Mouse (Mus musculus): ENCODE measurements around the gene Mpi.
A peak's percentile ranks its signal among the peaks of the same experiment; 100 is the strongest.

Mpi gene

DNA sequence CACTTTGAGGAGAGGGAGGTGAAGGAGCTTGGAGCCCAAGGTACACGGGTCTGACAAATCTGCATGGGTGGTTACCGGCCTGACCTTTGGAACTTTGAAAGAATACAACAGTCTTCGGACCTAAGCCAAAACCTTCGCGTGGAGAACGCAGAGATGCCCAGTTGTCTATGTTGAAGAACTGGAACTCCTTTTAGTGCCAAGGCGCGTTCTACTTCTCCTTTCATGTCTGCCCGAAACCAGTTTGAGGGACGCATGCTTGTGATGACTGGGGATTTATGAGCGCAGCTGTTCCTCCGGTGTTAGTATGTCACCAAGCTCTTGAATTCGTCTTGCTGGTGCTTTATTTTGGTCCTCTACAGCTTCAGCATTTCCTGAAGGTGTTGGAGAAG, 9.1 kb upstream of the Mpi start:
- no peak for DNase-seq (ENCODE audit: low spot score)

DNA sequence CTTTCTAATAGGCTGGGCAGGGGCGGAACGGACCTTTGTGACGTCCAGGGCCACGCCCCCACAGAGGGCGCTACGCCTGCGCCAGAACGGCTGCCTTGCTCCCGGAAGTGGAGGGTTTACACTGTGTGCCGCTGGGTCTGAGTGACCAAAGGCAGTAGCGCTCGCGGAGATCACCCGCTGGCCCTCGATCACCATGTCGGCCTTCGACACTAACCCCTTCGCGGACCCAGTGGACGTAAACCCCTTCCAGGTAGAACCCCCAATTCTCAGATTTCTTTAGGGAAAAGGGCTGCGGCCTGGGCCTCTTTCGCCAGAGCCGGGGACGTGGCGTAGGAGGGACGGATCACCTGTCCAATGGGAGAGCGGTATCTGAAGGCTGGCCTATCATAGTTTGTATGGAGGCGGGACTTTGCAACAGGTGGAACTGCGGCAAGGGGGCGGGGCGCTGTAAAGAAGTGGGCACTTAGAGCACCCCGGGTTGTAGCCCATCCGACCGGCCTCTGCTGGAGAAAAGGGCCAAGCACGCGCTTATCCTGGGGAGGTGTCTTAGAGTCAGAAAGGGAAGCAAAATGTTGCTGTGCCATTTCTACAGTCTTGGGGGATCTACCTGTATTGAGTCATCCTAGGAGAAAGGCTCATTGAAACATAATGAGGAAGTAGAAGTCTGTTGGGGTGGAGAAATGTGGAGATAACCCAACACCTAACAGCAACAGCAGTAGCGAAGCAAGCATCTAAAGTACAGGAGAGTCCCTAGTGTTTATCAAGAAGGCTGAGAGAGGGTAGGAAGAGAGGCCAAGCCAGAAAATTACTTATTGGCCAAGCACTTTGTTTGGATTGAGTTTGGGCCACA, 8.5 kb upstream of the Mpi start, which contains the start of gene Scamp2:
TSS of gene Scamp2 (plus strand) at position 83 of the 850 bp plus-strand sequence.
- DNase-seq (ENCODE audit: low spot score): peak; percentile 95

DNA sequence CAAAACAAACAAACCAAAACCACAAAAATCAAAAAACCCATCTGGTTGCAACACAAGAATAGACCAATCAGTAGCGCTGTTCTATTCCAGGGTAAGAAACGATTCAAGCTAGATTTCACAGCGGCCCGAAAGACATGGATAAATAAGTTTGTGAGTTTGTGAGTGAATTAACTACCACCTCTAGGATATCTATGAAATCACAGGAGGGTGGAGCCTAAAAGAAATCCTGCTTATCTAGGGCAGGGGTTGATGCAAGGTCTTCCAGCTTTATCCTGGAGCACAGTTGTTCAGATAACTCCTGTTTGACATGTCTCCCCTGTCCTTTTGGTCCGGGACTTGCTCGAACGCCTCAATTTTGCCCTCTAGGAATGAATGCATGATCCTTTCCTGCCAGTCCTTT, 7.7 kb upstream of the Mpi start:
- DNase-seq (ENCODE audit: low spot score): no peak

GRCm38 (mm10) chr9:57559568-57559967, 7.0 kb upstream of the Mpi start:
- DNase-seq (ENCODE audit: low spot score): no peak

DNA sequence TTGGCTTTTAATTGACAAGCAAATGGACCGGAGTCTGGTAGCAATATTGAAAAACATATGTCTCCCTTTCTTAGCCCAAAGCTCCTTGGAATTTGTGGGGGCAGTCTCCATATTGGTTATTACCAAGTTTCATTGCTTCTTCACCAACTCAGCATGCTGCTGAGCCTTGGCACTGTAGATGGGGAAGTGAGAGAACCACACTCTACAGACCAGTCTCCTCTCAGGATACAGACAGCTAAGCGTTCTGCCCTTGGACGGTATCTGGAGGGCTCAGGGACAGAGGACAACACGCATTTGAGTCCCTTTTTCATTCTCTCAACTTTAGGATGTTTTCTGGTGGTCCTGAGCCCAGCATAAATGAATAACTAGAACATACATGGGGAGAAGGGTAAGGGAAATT, 6.1 kb upstream of the Mpi start:
- no peak for DNase-seq (ENCODE audit: low spot score)

GRCm38 (mm10) chr9:57557215-57557614, 4.7 kb upstream of the Mpi start:
- no peak for DNase-seq (ENCODE audit: low spot score)

- no peak for DNase-seq (ENCODE audit: low spot score)
These were observed 2.2 kb upstream of the Mpi start for GRCm38 (mm10) chr9:57554753-57555152.

DNA sequence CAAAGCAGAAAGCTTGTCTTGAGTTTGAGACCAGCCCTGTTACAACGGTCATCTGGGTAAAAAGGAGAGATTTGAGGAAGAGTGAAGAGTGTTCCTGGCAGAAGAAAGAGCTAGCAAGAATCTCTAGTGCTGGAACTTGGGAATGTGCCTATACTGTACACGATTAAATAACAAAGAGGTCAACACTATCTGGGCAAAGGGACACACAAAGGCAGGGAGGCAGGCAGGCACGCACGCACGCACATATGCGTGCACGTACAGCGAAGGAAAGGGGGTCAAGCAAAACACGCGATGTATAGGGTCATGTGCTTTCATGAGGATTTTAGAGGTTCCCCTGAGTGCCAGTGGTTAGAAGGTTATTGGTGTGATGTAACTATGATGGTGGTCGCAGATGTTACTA, 556 bp upstream of the Mpi start:
- no peak for DNase-seq (ENCODE audit: low spot score)

- DNase-seq (ENCODE audit: low spot score): no peak
These were observed 2.3 kb downstream of the Mpi start for GRCm38 (mm10) chr9:57550126-57550862.

GRCm38 (mm10) chr9:57549186-57549585, 3.4 kb downstream of the Mpi start:
- DNase-seq (ENCODE audit: low spot score): no peak

GRCm38 (mm10) chr9:57547869-57548268, 4.7 kb downstream of the Mpi start:
- DNase-seq (ENCODE audit: low spot score): no peak

DNA sequence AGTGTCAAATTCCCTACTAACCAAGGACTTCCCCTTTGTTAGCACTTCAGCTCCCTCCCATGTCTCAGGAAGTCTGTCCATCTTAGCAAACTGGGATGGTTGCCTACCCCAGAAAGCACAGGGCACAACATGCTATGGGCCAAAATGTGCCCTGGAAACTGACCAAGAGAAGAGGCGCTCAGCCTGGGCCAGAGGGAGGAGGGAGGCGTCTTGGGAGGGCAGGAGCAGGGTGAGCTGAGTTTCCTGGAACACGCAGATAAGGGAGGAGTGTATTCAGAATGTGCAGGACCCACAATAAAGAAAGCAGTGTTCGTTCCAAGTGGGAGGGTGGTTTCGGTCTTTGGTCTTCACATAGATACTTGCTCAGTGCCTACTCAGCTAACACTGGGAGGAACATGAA, 5.3 kb downstream of the Mpi start:
- peak; percentile 79 for DNase-seq (ENCODE audit: low spot score)

DNA sequence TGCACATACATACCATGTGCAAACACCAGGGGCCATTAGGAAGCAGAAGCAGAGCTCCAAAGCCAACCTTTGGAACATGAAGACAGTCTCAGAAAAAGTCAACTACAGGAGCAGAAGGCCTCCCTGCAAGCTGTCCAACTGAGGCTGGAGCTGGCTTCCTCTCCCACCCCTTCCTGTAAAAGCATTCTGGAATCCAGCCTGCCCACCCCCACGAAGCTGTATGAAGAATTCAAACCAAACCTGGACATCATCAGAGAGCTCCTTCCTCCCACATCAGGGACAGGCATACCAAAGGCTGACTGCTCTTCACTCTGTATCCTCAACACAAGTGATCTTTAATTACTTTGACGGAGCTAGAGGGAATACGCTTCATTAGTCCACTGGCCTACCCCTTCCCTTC, 8.6 kb downstream of the Mpi start:
- DNase-seq (ENCODE audit: low spot score): no peak

GRCm38 (mm10) chr9:57541312-57541711, 11.3 kb downstream of the Mpi start:
- peak; percentile 63 for DNase-seq (ENCODE audit: low spot score)

DNA sequence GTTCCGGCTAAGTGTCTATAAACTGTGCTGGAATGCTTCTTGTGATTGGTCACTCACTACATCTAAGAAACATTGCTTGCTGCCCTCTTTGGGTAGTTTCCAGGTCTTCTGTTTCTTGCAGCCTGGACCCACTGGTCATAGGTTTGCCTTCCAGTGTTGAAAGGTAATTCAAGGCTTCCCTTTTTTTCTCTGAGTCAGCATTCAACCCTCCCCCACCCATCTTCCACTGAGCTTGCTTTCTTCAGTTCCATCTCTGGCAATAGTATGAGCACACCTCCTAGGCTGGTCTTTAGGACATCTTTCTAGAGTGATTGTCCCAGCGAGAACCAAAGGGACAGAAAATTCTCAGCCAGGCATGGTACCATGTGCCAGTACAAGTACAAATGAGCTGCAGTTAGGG, 13.0 kb downstream of the Mpi start:
- no peak for DNase-seq (ENCODE audit: low spot score)

DNA sequence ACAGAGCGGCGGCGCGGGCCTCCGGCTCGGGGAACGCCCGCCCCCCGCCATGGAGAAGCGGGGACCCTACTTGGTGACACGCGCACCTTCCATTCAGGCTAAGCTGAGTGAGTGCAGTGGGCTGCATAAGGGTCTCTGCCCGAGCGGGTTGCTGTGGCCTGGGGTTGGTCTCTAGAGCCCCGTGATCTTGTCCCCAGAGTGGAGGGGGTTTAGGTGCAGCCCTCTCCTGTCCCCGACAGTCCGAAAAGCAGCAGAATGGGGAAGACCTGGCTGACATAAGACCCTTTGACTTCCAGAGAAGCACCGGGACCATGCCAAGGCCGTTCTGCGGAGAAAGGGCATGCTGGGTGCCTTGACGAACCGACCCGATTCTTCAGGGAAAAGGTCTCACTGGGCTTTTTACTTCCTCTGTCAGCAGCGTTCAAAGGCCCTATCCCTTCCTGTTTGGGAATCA, 14.8 kb downstream of the Mpi start:
- DNase-seq (ENCODE audit: low spot score): peak; percentile 56

DNA sequence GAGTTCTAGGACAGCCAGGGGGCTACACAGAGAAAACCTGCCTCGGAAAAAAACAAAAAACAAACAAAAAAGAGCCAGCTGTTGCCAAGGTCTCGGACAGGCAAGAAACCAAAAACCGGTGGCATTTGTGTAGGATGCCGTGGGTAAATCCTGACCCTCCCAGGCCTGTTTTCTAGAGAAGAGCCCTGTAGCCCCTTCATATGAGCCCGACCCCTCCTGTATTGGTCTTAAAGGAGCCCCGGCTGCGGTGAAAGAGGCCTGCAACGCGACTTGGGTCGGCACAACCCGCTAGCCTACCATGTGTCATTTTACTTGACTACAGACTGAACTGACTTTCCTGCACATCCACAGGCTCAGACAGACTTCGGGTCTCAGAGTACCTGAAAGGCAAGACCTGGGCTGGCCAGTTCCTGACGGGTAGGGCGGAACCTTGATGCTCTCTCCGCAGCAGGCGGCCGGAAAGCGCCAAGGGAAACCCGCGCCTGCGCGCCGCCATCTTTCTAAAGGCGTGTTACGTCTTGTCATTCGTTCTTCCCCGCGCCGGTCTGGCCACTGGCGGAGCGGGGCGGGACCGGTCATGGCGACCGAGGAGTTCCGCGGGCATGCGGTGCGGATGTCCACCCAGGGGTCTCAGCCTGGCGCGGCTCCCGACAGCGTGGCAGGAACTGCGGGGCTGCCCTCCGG, 15.4 kb downstream of the Mpi start, which contains the start of gene Fam219b:
TSS of gene Fam219b (plus strand) at position 485 of the 684 bp plus-strand sequence.
- peak; percentile 93 for DNase-seq (ENCODE audit: low spot score)

- no peak for DNase-seq (ENCODE audit: low spot score)
These were observed 16.2 kb downstream of the Mpi start for GRCm38 (mm10) chr9:57536362-57536761.

- DNase-seq (ENCODE audit: low spot score): no peak
These were observed 20.6 kb downstream of the Mpi start for GRCm38 (mm10) chr9:57531946-57532345.

DNA sequence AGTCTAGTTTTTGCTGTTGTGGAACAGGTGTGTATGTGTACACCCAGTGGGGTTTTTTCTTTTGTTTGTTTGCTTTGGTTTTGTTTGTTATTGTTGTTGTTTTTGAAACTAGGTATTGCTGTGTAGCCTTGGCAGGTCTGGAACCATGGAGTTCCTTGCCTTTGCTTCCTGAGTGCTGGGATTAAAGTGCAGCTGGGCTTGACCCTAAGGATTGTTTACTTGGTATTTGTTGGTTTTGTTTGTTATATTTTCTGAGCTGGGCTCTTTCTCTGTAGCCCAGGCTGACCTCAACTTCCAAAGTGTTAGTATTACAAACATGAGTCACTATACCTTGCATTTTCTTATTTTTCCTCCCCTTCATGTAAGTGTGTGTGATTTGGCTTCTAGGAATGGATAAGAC, 26.1 kb downstream of the Mpi start:
- no peak for DNase-seq (ENCODE audit: low spot score)

DNA sequence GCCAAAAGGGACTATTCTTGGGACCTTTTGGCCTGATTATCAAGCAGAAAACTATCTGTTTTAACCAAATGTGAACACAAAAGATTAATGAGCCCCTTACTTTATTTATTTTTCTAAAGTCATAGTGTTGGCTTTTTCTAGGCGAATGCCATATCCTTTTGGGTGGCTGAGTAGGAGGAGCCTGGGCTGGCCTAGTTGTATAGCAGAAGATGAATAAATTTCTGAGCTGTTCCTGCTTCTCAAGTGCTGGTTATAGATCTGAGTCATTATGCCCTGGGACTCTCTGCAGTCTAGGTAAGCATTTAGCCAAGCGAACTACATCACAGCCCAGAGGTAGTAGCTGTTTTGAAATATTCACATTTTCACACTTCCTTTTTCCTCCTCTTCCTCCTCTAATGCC, 27.0 kb downstream of the Mpi start:
- no peak for DNase-seq (ENCODE audit: low spot score)

DNA sequence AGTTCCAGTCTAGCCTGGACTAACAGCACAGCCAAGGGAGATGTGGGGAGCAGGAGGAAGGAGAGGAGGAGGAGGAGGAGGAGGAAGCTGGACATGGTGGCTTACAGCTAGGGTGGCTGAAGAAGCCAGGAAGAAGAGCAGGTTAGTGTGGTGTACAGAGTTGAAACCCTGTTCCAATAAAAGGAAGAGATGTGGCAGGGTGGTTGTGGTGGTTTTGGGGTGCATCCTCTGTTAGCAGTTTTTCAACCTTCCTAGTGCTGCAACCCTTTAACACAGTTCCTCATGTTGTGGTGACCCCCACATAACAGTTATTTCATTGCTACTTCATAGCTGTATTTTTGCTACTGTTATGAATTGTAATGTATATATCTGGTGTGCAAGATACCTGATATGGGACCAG, 28.1 kb downstream of the Mpi start:
- no peak for DNase-seq (ENCODE audit: low spot score)

- no peak for DNase-seq (ENCODE audit: low spot score)
These were observed 28.8 kb downstream of the Mpi start for GRCm38 (mm10) chr9:57523754-57524153.
